Mouse (Mus musculus) liver, embryonic 14.5 days (tissue): ENCODE results near the gene Hipk4.

Source experiments
- CTCF ChIP-seq: IDR thresholded peaks from 2 replicates; pipeline ENCODE4 v1.5.1; 2016; ENCODE audit warnings: antibody characterized with exemption, low read depth, control low read depth
- EP300 ChIP-seq: IDR thresholded peaks from 2 replicates; pipeline ENCODE4 v1.6.1; 2016; ENCODE audit warnings: antibody characterized with exemption, low read depth

DNA sequence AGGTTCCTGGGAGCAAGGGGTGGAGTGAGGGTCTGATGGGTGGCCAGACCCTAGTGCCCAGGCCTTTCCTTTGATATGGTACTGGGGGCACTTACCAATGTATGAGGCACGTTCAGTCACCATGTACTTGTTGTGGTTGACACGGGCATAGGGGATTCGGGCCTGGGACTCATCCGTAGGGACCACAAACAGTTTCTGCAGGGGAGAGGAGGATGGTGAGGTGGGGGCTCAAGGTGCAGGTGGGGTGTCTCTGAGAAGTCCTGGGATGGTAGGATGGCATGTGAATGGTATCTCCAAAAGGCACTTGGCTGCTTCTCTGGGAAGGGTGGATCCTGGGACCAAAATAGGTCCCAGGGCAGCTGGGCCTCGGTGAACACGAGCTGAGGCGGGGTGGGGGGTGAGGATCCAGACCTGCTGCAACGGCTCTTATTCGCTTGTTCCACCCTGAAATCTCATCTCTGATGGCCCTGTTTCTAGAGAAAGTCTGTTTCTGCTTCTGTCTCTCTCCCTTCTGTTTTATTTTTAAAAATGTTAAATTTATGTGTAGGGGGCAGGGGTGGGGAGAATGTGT is 9.5 kb downstream of the Hipk4 start:
- TF ChIP-seq EP300: no peak
- TF ChIP-seq CTCF: no peak
